Mouse (Mus musculus) liver, adult 2 months (tissue): ENCODE data around the gene C1qtnf6.

Experiments
- CTCF ChIP-seq: fragments of 200-500 bp; IDR thresholded peaks from 2 replicates; pipeline ENCODE4 v1.5.1; 2011; ENCODE audit warnings: low read depth, low read length, control low read depth
- POLR2A ChIP-seq: fragments of 200-500 bp; IDR thresholded peaks from 2 replicates; pipeline ENCODE4 v1.6.1; 2011; ENCODE audit warnings: low read length, control low read depth; ENCODE audit not compliant: insufficient read depth; ENCODE audit errors: extremely low read depth

- TF ChIP-seq CTCF (no peak), POLR2A (no peak)
These were observed 32.1 kb upstream of the C1qtnf6 start for GRCm38 (mm10) chr15:78563344-78563743.
